18 mouse cellular contexts compared by ENCODE assay signal in genomic region chr17:47127571-47127970, GRCm38 (mm10).
"Had no signal": no experiment of that assay in that cellular context is flagged by ENCODE, and none has a peak within 500 bp of the region (broad histone marks: within the 10 kb centered on the region; RNA-seq: fewer than 3 reads in every experiment).

No protein-coding gene starts in this region.

- H3K9ac ChIP-seq: liver, embryonic 14.5 days; lung, embryonic 15.5 days; midbrain, embryonic 12.5 days; midbrain, embryonic 15.5 days; neural tube, embryonic 13.5 days had no signal

- ATAC-seq: midbrain, embryonic 15.5 days had no signal

- H3K9me3 ChIP-seq: lung, embryonic 15.5 days; midbrain, embryonic 12.5 days; midbrain, embryonic 15.5 days; neural tube, embryonic 13.5 days had no signal

- H3K27ac ChIP-seq: kidney, postnatal 0 days; layer of hippocampus, adult 2 months; left cerebral cortex, adult 2 months; liver, embryonic 14.5 days; lung, embryonic 15.5 days; macrophage; midbrain, embryonic 12.5 days; midbrain, embryonic 15.5 days; neural tube, embryonic 13.5 days had no signal

- H3K4me3 ChIP-seq: layer of hippocampus, adult 2 months; left cerebral cortex, adult 2 months; lung, embryonic 15.5 days; midbrain, embryonic 12.5 days; midbrain, embryonic 15.5 days; neural tube, embryonic 13.5 days had no signal

- DNase-seq: kidney, adult 18-20 months; kidney, postnatal 25 days; layer of hippocampus, adult 9-11 months; layer of hippocampus, postnatal 36 days; lung, adult 18-20 months; lung, postnatal 14 days; thymus, adult 18-20 months; thymus, postnatal 36 days had no signal

- H3K36me3 ChIP-seq: lung, embryonic 15.5 days; midbrain, embryonic 12.5 days; midbrain, embryonic 15.5 days; neural tube, embryonic 13.5 days had no signal

- H3K4me2 ChIP-seq: liver, embryonic 11.5 days; lung, embryonic 15.5 days; midbrain, embryonic 12.5 days; midbrain, embryonic 15.5 days; neural tube, embryonic 13.5 days had no signal

- H3K4me1 ChIP-seq: lung, embryonic 15.5 days; midbrain, embryonic 12.5 days; midbrain, embryonic 15.5 days; neural tube, embryonic 13.5 days had no signal

- H3K27me3 ChIP-seq: lung, embryonic 15.5 days; midbrain, embryonic 12.5 days; midbrain, embryonic 15.5 days; neural tube, embryonic 13.5 days had no signal
